Mouse (Mus musculus): ENCODE measurements around the gene Tmem150a. TPM values are rescaled to one million over a fixed set of nuclear protein-coding genes. Genes with fewer than 3 reads are reported as not detected.

Gene Tmem150a
- 52.0 and 62.6 TPM in 2 replicates for polyA plus RNA-seq (2015; fragmentation: Nextera tagmentation; extraction: Ambion mirVana)

DNA sequence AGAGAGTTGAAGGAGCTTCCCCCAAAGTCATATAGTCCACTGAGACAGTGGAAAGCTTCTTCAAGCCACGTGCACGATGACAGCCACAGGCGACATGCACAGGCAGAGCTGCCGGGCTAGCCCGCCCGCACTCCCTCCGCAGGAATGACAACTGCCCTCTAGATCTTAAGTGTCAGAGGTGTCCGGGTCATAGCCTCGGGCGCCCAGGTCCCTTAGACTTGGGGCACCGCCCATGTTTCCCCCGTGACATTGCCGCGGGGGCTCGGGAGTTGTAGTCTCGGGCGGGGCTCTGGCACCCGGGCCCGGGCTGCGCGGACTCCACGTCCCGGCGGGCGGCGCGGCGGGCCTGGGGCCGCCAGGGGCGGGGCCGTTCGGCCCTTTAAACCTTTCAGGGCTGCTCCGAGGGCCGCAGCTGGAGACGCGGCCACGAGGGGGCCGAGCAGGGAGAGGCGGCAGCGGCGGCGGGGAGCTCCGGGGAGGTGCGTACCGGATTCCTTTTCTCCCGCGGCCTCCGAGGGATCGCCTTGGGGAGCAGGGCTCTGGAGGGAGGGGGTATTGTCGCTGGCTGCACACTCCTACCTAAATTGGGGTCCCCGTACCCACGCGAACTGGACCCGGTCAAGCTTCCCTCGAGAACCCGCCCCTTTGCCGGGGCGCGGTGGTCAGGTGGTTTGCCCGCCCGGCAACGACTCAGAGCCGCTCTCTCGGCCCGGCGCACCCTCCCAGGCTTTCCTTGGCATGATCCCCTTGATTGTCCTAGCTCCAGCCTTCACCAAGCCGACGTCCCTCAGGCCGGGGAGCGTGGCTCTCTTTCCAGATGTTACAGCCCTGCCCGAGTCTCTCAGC lies at the start of gene Tmem150a:
Gene Tmem150a (plus strand): TSS at position 382 of the 846 bp plus-strand sequence.
- peak; percentile 66 for ATAC-seq (ENCODE audit: insufficient read depth)
- H3K9ac ChIP-seq: peak within 1 kb of the TSS; percentile 52
- peaks cover 84% of the 10 kb centered on the region for H3K4me1 ChIP-seq (replicated peaks)
- H3K9me3 ChIP-seq (replicated peaks): no peaks in the 10 kb centered on the region
- 1% methylated on average over 71 of the region's 71 CpGs for WGBS (ENCODE audit: insufficient replicate concordance)
- H3K36me3 ChIP-seq (replicated peaks): peaks cover 45% of the 10 kb centered on the region
- H3K27ac ChIP-seq (replicated peaks): peak within 1 kb of the TSS; percentile 61
- peaks cover 45% of the 10 kb centered on the region for H3K27me3 ChIP-seq
- H3K4me3 ChIP-seq (replicated peaks): peak within 1 kb of the TSS; percentile 59
- H3K4me2 ChIP-seq: peak within 1 kb of the TSS; percentile 71

DNA sequence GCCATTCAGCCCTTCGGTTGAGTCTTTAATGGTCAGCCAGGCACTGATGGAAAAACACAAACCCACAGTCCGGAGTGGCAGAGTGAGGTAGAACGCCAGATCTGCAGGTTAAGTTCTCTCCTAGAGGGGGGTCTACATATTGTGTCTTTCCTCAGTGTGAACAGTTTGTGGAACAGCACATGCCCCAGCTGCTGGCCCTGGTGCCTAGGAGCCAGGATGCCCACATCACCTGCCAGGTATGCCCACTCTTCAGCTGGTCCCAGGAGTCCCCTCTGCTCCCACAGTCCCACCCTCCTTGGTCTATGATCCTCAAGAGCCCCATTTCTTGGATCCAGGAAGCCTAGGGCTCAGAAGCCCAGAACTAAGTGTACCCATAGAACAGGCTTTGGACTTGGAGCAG lies 43.0 kb upstream of the Tmem150a start:
- Histone ChIP-seq H3K27ac (replicated peaks) (no peak overlapping the region), H3K9ac (no peak overlapping the region), H3K4me3 (replicated peaks) (no peak overlapping the region), H3K9me3 (replicated peaks) (no peaks in the 10 kb centered on the region), H3K27me3 (no peaks in the 10 kb centered on the region), H3K4me2 (no peak overlapping the region), H3K36me3 (replicated peaks) (peaks cover 39% of the 10 kb centered on the region), H3K4me1 (replicated peaks) (no peaks in the 10 kb centered on the region)
- ATAC-seq (ENCODE audit: insufficient read depth): no peak
- WGBS (ENCODE audit: insufficient replicate concordance): 78% methylated on average over 3 of the region's 3 CpGs

DNA sequence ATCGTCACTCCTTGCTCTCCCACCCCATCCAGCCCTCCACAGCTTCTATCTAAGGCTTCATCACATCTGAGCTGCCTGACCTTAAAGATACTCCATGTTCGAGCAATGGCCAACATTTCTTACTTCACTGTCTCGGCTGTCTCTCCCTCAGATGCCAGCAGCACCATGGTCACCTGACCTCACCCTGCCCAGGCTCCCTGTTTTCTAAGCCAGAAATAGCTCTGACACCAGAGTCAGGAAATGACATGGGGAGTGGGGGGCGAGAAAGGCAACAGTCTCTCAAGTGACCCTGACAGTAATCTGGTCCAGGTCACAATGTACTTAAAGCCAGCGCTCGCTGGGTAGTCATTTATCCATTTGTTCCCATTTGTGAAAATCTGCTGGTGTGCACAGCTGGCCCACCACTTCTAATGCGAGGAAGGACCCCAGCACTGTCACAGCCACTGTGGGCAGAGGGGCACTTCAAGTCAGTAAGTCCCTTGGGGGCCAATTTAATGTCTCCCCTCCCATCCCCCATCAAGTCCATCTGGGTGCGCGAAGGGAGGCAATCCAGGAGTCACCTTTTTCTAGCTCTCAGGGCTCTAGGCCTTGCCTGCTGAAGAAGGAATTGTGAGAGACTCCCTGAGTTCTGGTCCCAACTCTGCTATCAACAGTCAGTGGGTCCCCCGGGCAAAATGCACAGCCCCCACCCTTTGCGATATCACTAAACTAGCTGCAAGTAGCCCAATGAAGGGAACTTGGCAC lies 42.0 kb upstream of the Tmem150a start:
- H3K4me1 ChIP-seq (replicated peaks): no peaks in the 10 kb centered on the region
- 76% methylated on average over 11 of the region's 11 CpGs for WGBS (ENCODE audit: insufficient replicate concordance)
- no peaks in the 10 kb centered on the region for H3K9me3 ChIP-seq (replicated peaks)
- no peak overlapping the region for H3K9ac ChIP-seq
- H3K4me3 ChIP-seq (replicated peaks): no peak overlapping the region
- ATAC-seq (ENCODE audit: insufficient read depth): no peak
- no peak overlapping the region for H3K4me2 ChIP-seq
- no peaks in the 10 kb centered on the region for H3K27me3 ChIP-seq
- no peak overlapping the region for H3K27ac ChIP-seq (replicated peaks)
- H3K36me3 ChIP-seq (replicated peaks): peaks cover 50% of the 10 kb centered on the region

DNA sequence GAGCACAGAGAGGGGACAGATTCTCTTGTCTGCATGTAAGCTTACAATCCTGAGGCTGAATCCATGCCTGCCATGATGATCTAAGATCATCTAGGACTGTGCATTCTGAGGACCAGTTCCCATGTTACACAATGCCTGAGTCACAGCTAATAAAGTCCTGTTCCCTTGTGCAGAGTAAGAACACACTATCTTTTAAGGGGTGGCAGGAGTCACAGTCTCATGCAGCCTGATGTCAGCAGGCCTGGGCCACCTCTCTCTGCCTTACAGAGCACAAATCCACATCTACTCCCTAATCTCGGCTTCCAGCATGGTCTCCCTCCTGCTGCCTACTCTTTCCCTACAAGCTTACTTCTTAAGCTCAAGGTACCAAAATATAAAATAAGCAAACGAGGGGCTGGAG lies 39.9 kb upstream of the Tmem150a start:
- 67% methylated on average over 2 of the region's 2 CpGs for WGBS (ENCODE audit: insufficient replicate concordance)
- Histone ChIP-seq H3K9me3 (replicated peaks) (no peaks in the 10 kb centered on the region), H3K4me2 (no peak overlapping the region), H3K4me1 (replicated peaks) (0 out of 2 replicates have a peak, but pooled peaks cover 3% of the 10 kb centered on the region), H3K4me3 (replicated peaks) (no peak overlapping the region), H3K27me3 (no peaks in the 10 kb centered on the region), H3K27ac (replicated peaks) (no peak overlapping the region), H3K9ac (no peak overlapping the region), H3K36me3 (replicated peaks) (peaks cover 71% of the 10 kb centered on the region)
- ATAC-seq (ENCODE audit: insufficient read depth): no peak

DNA sequence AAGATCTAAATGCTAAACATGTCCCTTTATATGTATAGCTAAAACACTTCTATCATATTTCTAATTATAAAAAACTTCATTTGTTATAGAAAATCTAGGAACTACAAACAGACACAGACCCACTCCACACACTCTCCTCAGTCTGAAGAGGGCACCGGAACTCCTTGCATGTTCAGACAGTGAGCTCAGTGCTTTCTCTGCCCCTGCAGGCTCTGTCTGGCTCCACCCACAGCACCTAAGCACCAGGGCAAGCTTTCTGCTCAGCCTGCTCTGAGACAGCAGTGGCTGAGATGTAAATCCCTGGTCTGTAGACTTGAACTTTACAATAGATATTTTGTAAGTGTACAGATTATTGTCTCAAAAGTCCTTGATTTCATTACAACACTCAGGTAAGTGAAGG lies 39.2 kb upstream of the Tmem150a start:
- ATAC-seq (ENCODE audit: insufficient read depth): no peak
- 0 out of 2 replicates have a peak, but pooled peaks cover 3% of the 10 kb centered on the region for H3K4me1 ChIP-seq (replicated peaks)
- no peak overlapping the region for H3K4me3 ChIP-seq (replicated peaks)
- WGBS (ENCODE audit: insufficient replicate concordance): 60% methylated on average over 1 of the region's 1 CpGs
- no peaks in the 10 kb centered on the region for H3K27me3 ChIP-seq
- no peak overlapping the region for H3K4me2 ChIP-seq
- H3K9ac ChIP-seq: no peak overlapping the region
- H3K36me3 ChIP-seq (replicated peaks): peaks cover 78% of the 10 kb centered on the region
- no peak overlapping the region for H3K27ac ChIP-seq (replicated peaks)
- no peaks in the 10 kb centered on the region for H3K9me3 ChIP-seq (replicated peaks)

DNA sequence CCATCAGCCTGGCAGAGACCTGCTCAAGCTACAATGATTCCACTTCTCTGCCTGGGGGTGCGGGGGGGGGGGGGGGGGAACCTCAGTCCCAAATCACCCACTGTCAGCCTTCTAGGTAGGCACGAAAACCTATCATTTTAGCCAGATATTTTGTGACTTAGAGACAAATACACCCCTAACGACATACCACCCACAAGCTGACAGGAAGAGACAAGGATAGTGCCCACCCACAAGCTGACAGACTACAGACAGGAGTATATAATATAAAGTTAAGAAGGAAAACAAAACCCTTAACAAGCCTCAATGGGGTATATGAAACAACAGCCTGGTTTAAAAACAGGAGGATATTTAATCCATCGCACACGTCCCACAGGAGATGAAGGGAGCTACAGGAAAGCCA lies 36.8 kb upstream of the Tmem150a start:
- H3K9me3 ChIP-seq (replicated peaks): no peaks in the 10 kb centered on the region
- no peak overlapping the region for H3K9ac ChIP-seq
- peaks cover 87% of the 10 kb centered on the region for H3K36me3 ChIP-seq (replicated peaks)
- no peak overlapping the region for H3K4me2 ChIP-seq
- no peaks in the 10 kb centered on the region for H3K27me3 ChIP-seq
- no peak; the same call in 1 of the 2 replicates for ATAC-seq (ENCODE audit: insufficient read depth)
- peaks cover 10% of the 10 kb centered on the region for H3K4me1 ChIP-seq (replicated peaks)
- H3K27ac ChIP-seq (replicated peaks): no peak overlapping the region
- 49% methylated on average over 5 of the region's 5 CpGs for WGBS (ENCODE audit: insufficient replicate concordance)
- no peak overlapping the region for H3K4me3 ChIP-seq (replicated peaks)

DNA sequence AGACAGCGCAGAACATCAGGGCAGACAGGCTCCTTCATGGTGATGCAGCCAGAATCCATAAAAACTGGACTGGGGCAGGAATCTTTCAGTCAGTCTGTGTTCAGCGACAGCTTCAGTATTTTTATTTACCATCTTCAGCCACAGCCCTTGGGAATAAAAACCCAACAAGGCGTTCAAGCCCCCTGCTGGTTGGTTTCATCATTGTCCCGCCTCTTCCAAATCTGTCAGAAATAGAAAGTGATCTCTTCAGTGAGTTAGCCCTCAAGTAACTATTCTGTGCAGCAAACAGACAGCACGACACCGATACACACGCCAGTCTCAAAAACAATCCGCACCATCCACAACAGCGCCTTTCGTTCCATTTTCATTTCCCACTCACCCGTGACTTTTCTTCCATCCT lies 36.2 kb upstream of the Tmem150a start:
- WGBS (ENCODE audit: insufficient replicate concordance): 73% methylated on average over 11 of the region's 11 CpGs
- peaks cover 90% of the 10 kb centered on the region for H3K36me3 ChIP-seq (replicated peaks)
- H3K9me3 ChIP-seq (replicated peaks): no peaks in the 10 kb centered on the region
- ATAC-seq (ENCODE audit: insufficient read depth): no peak
- no peak overlapping the region for H3K4me3 ChIP-seq (replicated peaks)
- no peaks in the 10 kb centered on the region for H3K27me3 ChIP-seq
- peaks cover 16% of the 10 kb centered on the region for H3K4me1 ChIP-seq (replicated peaks)
- no peak overlapping the region for H3K27ac ChIP-seq (replicated peaks)
- H3K4me2 ChIP-seq: no peak overlapping the region
- H3K9ac ChIP-seq: no peak overlapping the region

DNA sequence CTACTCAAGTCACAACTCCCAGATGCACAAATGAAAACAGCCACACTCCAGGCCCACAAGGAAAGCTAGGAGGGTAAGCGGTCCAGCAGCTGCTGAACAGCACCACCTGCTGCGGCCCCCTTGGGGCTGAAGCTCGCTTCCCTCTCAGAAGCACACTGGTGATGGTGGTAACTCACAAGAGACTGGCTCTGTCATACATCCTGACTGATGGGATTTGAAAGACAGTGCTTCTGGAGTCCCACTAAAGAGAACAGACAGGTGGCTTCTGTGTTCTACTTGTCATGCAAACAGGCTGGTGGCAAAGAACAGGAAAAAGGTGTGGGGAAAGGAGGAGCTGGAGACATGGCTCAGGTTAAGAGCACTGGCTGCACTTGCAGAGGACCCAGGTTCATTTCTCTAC lies 32.3 kb upstream of the Tmem150a start:
- Histone ChIP-seq H3K9ac (0 out of 2 replicates have a peak overlapping the region, but pooled peaks have one; percentile 1), H3K36me3 (replicated peaks) (peaks cover 100% of the 10 kb centered on the region), H3K4me2 (no peak overlapping the region), H3K4me3 (replicated peaks) (no peak overlapping the region), H3K27ac (replicated peaks) (peak overlapping the region; percentile 85; the same call in 1 of the 2 replicates), H3K4me1 (replicated peaks) (peaks cover 24% of the 10 kb centered on the region), H3K9me3 (replicated peaks) (no peaks in the 10 kb centered on the region), H3K27me3 (no peaks in the 10 kb centered on the region)
- ATAC-seq (ENCODE audit: insufficient read depth): no peak
- WGBS (ENCODE audit: insufficient replicate concordance): 94% methylated on average over 3 of the region's 3 CpGs

DNA sequence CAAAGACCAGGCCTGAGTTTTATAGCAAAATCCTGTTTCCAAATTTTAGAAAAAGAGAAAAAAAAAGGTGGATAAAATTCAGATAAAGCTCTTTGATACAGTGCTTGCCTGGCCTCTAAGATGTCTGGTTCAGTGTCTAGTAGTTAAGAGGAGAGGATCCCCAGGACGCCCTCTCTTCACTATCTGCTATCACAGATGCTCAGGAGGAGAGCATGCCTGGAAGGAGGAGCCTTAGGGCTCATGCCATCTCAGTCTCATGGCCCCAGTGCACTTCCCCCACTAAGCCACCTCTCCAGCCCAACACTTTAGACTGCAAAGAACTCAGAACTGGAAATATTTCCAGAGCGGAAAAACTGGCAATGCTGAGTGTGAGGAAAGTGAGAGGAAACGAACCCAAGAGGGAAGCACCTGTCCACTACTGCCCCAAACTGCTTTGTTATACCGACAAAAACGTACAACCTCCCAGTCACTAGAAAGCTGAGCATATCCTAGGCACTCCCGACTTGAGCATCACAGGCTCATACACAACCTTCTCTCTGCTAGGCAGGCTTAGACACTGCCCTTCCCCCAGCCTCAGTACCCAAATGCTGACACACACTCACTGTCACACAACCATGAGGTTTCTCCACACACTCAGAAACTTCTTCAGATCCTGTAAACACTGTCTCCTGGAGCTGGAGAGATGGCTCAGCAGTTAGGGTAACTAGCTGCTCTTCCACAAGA lies 31.3 kb upstream of the Tmem150a start:
- Histone ChIP-seq H3K27me3 (no peaks in the 10 kb centered on the region), H3K4me3 (replicated peaks) (no peak overlapping the region), H3K4me2 (peak overlapping the region; percentile 35), H3K4me1 (replicated peaks) (peaks cover 24% of the 10 kb centered on the region), H3K9me3 (replicated peaks) (no peaks in the 10 kb centered on the region), H3K27ac (replicated peaks) (peak overlapping the region; percentile 85), H3K9ac (peak overlapping the region; percentile 28), H3K36me3 (replicated peaks) (peaks cover 100% of the 10 kb centered on the region)
- peak; percentile 98 for ATAC-seq (ENCODE audit: insufficient read depth)
- WGBS (ENCODE audit: insufficient replicate concordance): 62% methylated on average over 6 of the region's 6 CpGs

DNA sequence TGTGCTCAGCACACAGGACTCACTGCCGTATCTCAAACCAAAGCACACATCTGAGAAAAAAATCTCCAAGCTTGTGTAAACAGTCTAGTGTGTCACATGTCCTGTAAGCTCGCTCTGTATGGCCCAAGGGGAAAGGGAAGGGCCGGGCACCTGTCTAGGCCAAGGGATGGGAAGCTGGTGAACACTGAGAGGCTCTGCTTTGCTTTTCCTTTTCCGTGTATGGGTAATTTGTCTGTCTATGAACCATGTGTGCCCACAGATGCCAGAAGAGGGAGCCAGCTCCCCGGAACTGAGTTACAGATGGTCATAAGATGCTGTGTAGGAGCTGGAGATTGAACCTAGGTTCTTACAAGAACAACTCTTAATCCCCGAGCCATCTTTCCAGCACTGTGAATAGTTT lies 29.0 kb upstream of the Tmem150a start:
- Histone ChIP-seq H3K27me3 (no peaks in the 10 kb centered on the region), H3K27ac (replicated peaks) (0 out of 2 replicates have a peak overlapping the region, but pooled peaks have one; percentile 16), H3K36me3 (replicated peaks) (peaks cover 100% of the 10 kb centered on the region), H3K4me3 (replicated peaks) (no peak overlapping the region), H3K4me2 (no peak overlapping the region), H3K9ac (no peak overlapping the region), H3K9me3 (replicated peaks) (no peaks in the 10 kb centered on the region), H3K4me1 (replicated peaks) (peaks cover 21% of the 10 kb centered on the region)
- ATAC-seq (ENCODE audit: insufficient read depth): no peak
- 61% methylated on average over 6 of the region's 6 CpGs for WGBS (ENCODE audit: insufficient replicate concordance)

DNA sequence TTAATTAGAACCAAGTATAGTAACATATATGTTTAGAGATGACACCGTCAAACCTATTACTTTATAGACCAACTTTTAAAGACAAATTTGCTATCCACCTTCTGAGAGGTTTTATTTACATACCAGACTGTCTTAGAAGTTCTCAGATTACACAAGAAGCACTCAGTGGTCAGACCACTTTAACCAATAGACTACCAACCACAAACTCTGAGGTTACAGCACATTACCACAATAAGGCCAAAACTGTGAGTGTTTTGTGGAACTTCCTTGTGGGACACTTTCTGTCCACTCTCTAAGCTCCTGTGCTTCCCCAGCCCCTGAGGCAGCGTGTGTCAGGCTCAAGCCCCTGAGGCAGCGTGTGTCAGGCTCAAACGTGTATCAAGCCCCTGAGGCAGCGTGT lies 26.2 kb upstream of the Tmem150a start:
- Histone ChIP-seq H3K4me3 (replicated peaks) (no peak overlapping the region), H3K9ac (no peak overlapping the region), H3K4me1 (replicated peaks) (peaks cover 12% of the 10 kb centered on the region), H3K9me3 (replicated peaks) (no peaks in the 10 kb centered on the region), H3K4me2 (no peak overlapping the region), H3K36me3 (replicated peaks) (peaks cover 100% of the 10 kb centered on the region), H3K27ac (replicated peaks) (no peak overlapping the region), H3K27me3 (no peaks in the 10 kb centered on the region)
- ATAC-seq (ENCODE audit: insufficient read depth): no peak
- 85% methylated on average over 5 of the region's 5 CpGs for WGBS (ENCODE audit: insufficient replicate concordance)
